Mouse (Mus musculus): ENCODE measurements at regions not wholly inside any gene's neighbourhood (a gene's known extent, or its start where the extent isn't known, plus 50 kb on each side); places are given as distances from the start of the nearest gene placed in this dataset.

DNA sequence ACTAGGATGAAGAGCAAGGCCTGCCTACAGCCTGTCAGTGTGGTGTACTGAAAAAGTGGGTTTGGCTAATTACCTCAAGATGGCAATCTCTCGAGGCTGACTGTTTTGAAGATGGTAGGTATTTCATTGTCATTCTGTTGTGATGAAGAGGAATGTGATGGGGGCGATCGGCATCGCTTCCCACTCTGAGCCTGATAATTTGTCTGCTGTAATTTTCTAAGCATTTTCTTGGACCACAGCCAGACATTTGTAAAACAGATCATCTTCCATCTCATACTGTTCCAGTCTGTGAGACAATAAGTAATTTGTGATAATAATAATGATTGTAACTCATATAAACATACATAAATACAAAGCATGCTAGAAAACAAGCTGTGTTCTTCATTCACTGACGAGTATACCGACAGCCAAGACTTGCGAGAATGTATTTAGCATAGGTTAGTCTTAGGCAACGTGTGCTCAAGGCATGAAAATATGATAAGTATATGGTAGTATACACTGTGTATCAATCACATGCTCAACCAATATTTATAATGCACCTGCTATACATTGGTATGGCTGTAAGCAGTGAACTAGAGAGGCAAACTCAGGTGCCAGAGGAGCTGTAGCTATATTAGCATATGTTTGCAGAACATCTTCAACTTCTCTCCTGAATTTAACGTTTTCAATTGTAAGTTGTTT is 574.1 kb upstream of the Slc39a10 start:
- no peak for TF ChIP-seq CTCF (IDR thresholded peaks at IDR 0.05; ENCODE audit: insufficient read depth, low read length)
- no peak for TF ChIP-seq POLR2A (IDR thresholded peaks at IDR 0.05; ENCODE audit: borderline replicate concordance, extremely low read depth, low read depth, low read length)

All from lung, adult 2 months (tissue).